ENCODE assay signal across 28 mouse cellular contexts in the genomic region with DNA sequence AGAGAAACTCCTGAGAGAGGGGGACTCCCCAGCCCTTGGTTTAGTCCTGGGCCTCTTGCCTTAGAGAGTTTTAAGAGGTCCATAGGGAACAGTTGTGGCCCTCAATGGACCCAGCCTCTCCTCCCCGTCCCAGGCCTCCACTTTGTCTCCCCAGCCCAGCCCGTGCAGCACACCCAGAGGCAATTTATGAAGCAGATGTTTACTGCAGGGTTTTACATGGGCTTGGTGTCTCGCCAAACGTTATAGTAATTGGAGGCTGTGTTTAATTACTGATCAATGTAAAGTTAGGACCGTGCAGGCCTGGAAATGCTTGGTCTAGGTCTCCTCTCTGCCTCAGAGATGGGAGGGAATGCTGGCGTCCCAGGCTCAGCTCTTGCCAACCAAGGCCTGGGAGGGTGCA. TPM values are rescaled to one million over a fixed set of nuclear protein-coding genes. Genes with fewer than 3 reads are reported as not detected.
DNase-seq lines count a peak whose midpoint lies in the region; ATAC-seq lines count a peak whose summit lies in the region.
"Had no signal": no experiment of that assay in that cellular context is flagged by ENCODE, and none has a peak within 500 bp of the region (broad histone marks: within the 10 kb centered on the region; RNA-seq: fewer than 3 reads in every experiment).

No protein-coding gene starts in this region.

- no peak for ATAC-seq in neural tube, embryonic 13.5 days (ENCODE audit: low read depth)
- ATAC-seq in embryonic facial prominence, embryonic 14.5 days (ENCODE audit: low read depth), result peak; percentile 62; the same call in 1 of the 2 replicates
- peak; percentile 44; the same call in 1 of the 2 replicates for ATAC-seq in limb, embryonic 11.5 days (ENCODE audit: insufficient number of reproducible peaks, low FRiP score, low TSS enrichment, low read depth)
- peak; percentile 28; the same call in 1 of the 2 replicates for ATAC-seq in limb, embryonic 15.5 days (ENCODE audit: insufficient number of reproducible peaks, low FRiP score, low TSS enrichment, low read depth)
- ATAC-seq: forebrain, embryonic 13.5 days; forebrain, embryonic 16.5 days had no signal

- no peak overlapping the region for H3K4me3 ChIP-seq in neural tube, embryonic 13.5 days
- H3K4me3 ChIP-seq in embryonic facial prominence, embryonic 14.5 days (ENCODE audit: low read depth, low read length), result no peak overlapping the region
- H3K4me3 ChIP-seq in limb, embryonic 11.5 days (ENCODE audit: low read depth, low read length), result no peak overlapping the region
- no peak overlapping the region for H3K4me3 ChIP-seq in limb, embryonic 15.5 days
- H3K4me3 ChIP-seq: forebrain, embryonic 10.5 days; forebrain, embryonic 13.5 days; gastrocnemius, adult 2 months; heart, embryonic 12.5 days; heart, embryonic 15.5 days; hindbrain, embryonic 12.5 days; hindbrain, embryonic 15.5 days had no signal

- peaks cover 6% of the 10 kb centered on the region; the same call in 1 of the 2 replicates for H3K27me3 ChIP-seq in neural tube, embryonic 13.5 days
- H3K27me3 ChIP-seq in embryonic facial prominence, embryonic 14.5 days (replicated peaks; ENCODE audit: control insufficient read depth, insufficient read depth, low read length), result no peaks in the 10 kb centered on the region
- H3K27me3 ChIP-seq in limb, embryonic 11.5 days (ENCODE audit: control insufficient read depth, insufficient read depth, low read length), result no peaks in the 10 kb centered on the region
- H3K27me3 ChIP-seq in limb, embryonic 15.5 days, result 0 out of 2 replicates have a peak, but pooled peaks cover 5% of the 10 kb centered on the region

- no peak for DNase-seq in neural tube, embryonic 10.5 days (ENCODE audit: extremely low spot score, low spot score)
- DNase-seq in embryonic facial prominence, embryonic 14.5 days (ENCODE audit: low spot score), result peak; percentile 58
- peak; percentile 49 for DNase-seq in limb, embryonic 11.5 days (ENCODE audit: low spot score)
- DNase-seq in frontal cortex, adult 2 months (ENCODE audit: extremely low spot score in 1 of 2, low spot score in 1 of 2), result no peak
- no peak for DNase-seq in heart, postnatal 10 days
- DNase-seq in layer of hippocampus, adult 9-10 months (ENCODE audit: low spot score), result no peak
- DNase-seq: adrenal gland, adult 8-10 months; adrenal gland, postnatal 25 days; cerebellum, adult 11-12 months; cerebellum, adult 8-10 months; cerebellum, postnatal 10 days; cerebellum, postnatal 36 days; embryo, embryonic 11 days; gastrocnemius, adult 2 months; gastrocnemius, postnatal 14 days; heart, adult 18-20 months; heart, postnatal 14 days; heart, postnatal 4 days had no signal

- H3K4me1 ChIP-seq in neural tube, embryonic 13.5 days (replicated peaks), result peaks cover 6% of the 10 kb centered on the region; the same call in 1 of the 2 replicates
- no peaks in the 10 kb centered on the region; the same call in 1 of the 2 replicates for H3K4me1 ChIP-seq in embryonic facial prominence, embryonic 14.5 days (ENCODE audit: control insufficient read depth, insufficient read depth, low read length)
- peaks cover 4% of the 10 kb centered on the region for H3K4me1 ChIP-seq in limb, embryonic 11.5 days (ENCODE audit: control insufficient read depth, insufficient read depth, low read length)
- H3K4me1 ChIP-seq in limb, embryonic 15.5 days, result peaks cover 8% of the 10 kb centered on the region; the same call in 1 of the 2 replicates
- H3K4me1 ChIP-seq: heart, embryonic 12.5 days; heart, embryonic 15.5 days; hindbrain, embryonic 12.5 days; hindbrain, embryonic 15.5 days had no signal

- H3K27ac ChIP-seq in neural tube, embryonic 13.5 days (replicated peaks), result 0 out of 2 replicates have a peak overlapping the region, but pooled peaks have one; percentile 18
- H3K27ac ChIP-seq in embryonic facial prominence, embryonic 14.5 days (replicated peaks; ENCODE audit: low read depth, low read length), result no peak overlapping the region; the same call in 1 of the 2 replicates
- no peak overlapping the region; the same call in 1 of the 2 replicates for H3K27ac ChIP-seq in limb, embryonic 11.5 days (replicated peaks; ENCODE audit: low read depth, low read length)
- no peak overlapping the region for H3K27ac ChIP-seq in limb, embryonic 15.5 days
- H3K27ac ChIP-seq: forebrain, embryonic 10.5 days; forebrain, embryonic 13.5 days; gastrocnemius, adult 2 months; heart, embryonic 15.5 days; hindbrain, embryonic 12.5 days; hindbrain, embryonic 15.5 days had no signal

- H3K36me3 ChIP-seq in neural tube, embryonic 13.5 days, result no peaks in the 10 kb centered on the region
- H3K36me3 ChIP-seq in embryonic facial prominence, embryonic 14.5 days (ENCODE audit: control insufficient read depth, insufficient read depth, low read length), result no peaks in the 10 kb centered on the region
- H3K36me3 ChIP-seq in limb, embryonic 11.5 days (ENCODE audit: control insufficient read depth, insufficient read depth, low read length), result no peaks in the 10 kb centered on the region
- H3K36me3 ChIP-seq in limb, embryonic 15.5 days, result no peaks in the 10 kb centered on the region
- H3K36me3 ChIP-seq: forebrain, embryonic 10.5 days; G1E; heart, embryonic 12.5 days; heart, embryonic 15.5 days; hindbrain, embryonic 12.5 days; hindbrain, embryonic 15.5 days had no signal

- H3K9me3 ChIP-seq in neural tube, embryonic 13.5 days, result no peaks in the 10 kb centered on the region
- no peaks in the 10 kb centered on the region for H3K9me3 ChIP-seq in embryonic facial prominence, embryonic 14.5 days (ENCODE audit: control insufficient read depth, low read length)
- no peaks in the 10 kb centered on the region for H3K9me3 ChIP-seq in limb, embryonic 11.5 days (ENCODE audit: control insufficient read depth, low read length)
- H3K9me3 ChIP-seq in limb, embryonic 15.5 days, result no peaks in the 10 kb centered on the region
- H3K9me3 ChIP-seq: forebrain, embryonic 10.5 days; forebrain, embryonic 13.5 days; G1E; heart, embryonic 12.5 days; heart, embryonic 15.5 days; hindbrain, embryonic 12.5 days; hindbrain, embryonic 15.5 days had no signal

- intact Hi-C loops in heart, postnatal 10 days (cut with DNase I), result no loop called here

- no peak overlapping the region for H3K4me2 ChIP-seq in neural tube, embryonic 13.5 days
- no peak overlapping the region for H3K4me2 ChIP-seq in embryonic facial prominence, embryonic 14.5 days (ENCODE audit: low read depth, low read length)
- H3K4me2 ChIP-seq in limb, embryonic 11.5 days (ENCODE audit: low read depth, severe bottlenecking), result no peak overlapping the region
- H3K4me2 ChIP-seq in limb, embryonic 15.5 days, result no peak overlapping the region
- H3K4me2 ChIP-seq: forebrain, embryonic 13.5 days; heart, embryonic 12.5 days; heart, embryonic 15.5 days; hindbrain, embryonic 12.5 days; hindbrain, embryonic 15.5 days had no signal

- 37% methylated on average over 6 of the region's 6 CpGs for WGBS in neural tube, embryonic 13.5 days
- 24% methylated on average over 6 of the region's 6 CpGs for WGBS in embryonic facial prominence, embryonic 14.5 days
- WGBS in limb, embryonic 11.5 days, result 9% methylated on average over 6 of the region's 6 CpGs
- 11% methylated on average over 6 of the region's 6 CpGs for WGBS in limb, embryonic 15.5 days

- no peak overlapping the region for H3K9ac ChIP-seq in neural tube, embryonic 13.5 days
- H3K9ac ChIP-seq in embryonic facial prominence, embryonic 14.5 days (ENCODE audit: low read depth, low read length), result peak overlapping the region; percentile 22; the same call in 1 of the 2 replicates
- H3K9ac ChIP-seq in limb, embryonic 11.5 days (ENCODE audit: low read length), result no peak overlapping the region
- H3K9ac ChIP-seq in limb, embryonic 15.5 days, result no peak overlapping the region
- H3K9ac ChIP-seq: forebrain, embryonic 13.5 days; heart, embryonic 12.5 days; heart, embryonic 15.5 days; hindbrain, embryonic 12.5 days; hindbrain, embryonic 15.5 days had no signal

RNA-seq across cellular contexts. Expression of a gene that starts 37.5 kb away (rescaled TPM):
- polyA plus RNA-seq in neural tube, embryonic 13.5 days (2015; fragmentation: Nextera tagmentation; extraction: Ambion mirVana), result 6.1 and 6.8 TPM in 2 replicates
- polyA plus RNA-seq in embryonic facial prominence, embryonic 14.5 days (2014; fragmentation: Nextera tagmentation; extraction: Ambion mirVana), result 1.4 and 1.6 TPM in 2 replicates
- polyA plus RNA-seq in limb, embryonic 11.5 days (2014; fragmentation: Nextera tagmentation; extraction: Ambion mirVana), result 2.4 and 2.5 TPM in 2 replicates
- 0.46 and 0.63 TPM in 2 replicates for polyA plus RNA-seq in limb, embryonic 15.5 days (2015; fragmentation: Nextera tagmentation; extraction: Ambion mirVana)
- polyA plus RNA-seq in frontal cortex, adult 2 months (2012; rRNA removed), result 8.3 and 10.6 TPM in 2 replicates
- total RNA-seq in heart, postnatal 10 days (2021), result 1 to 10 TPM; 7.2 to 8.0 TPM

Comparison
In these comparisons a context has a peak if more than half of its experiments do, and no peak if none do; other contexts are left out.
1. DNase-seq: peak in embryonic facial prominence, embryonic 14.5 days (single experiment) and limb, embryonic 11.5 days (single experiment); none in neural tube, embryonic 10.5 days (single experiment), frontal cortex, adult 2 months (0 of 2), heart, postnatal 10 days (0 of 2) and layer of hippocampus, adult 9-10 months (single experiment).